Comparison of ENCODE assay signal across 26 mouse cellular contexts in the genomic region with DNA sequence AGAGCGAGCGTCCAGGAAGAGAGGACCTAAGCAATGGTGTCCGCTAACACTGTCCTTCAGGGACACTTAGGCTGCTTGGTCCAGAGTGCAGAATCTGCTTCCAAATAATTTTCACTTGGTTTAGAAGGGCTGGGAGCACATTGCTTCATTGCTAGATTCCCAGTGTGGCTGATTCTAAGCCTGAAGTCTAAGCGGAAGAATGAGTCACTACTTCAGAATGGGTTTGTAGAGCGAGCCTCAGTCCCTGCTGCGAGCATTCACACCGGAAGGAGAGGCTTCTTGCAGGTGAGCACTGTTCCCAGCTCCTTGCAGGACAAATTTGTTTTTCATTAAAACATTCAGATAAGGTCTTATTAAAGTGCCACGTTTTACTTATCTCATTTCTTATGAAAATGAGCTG.
"Had no signal": no experiment of that assay in that cellular context is flagged by ENCODE, and none has a peak within 500 bp of the region (broad histone marks: within the 10 kb centered on the region; RNA-seq: fewer than 3 reads in every experiment).

No protein-coding gene starts in this region.

- H3K9me3 ChIP-seq: heart, embryonic 10.5 days; heart, embryonic 12.5 days; hindbrain, embryonic 10.5 days; hindbrain, embryonic 12.5 days; intestine, embryonic 15.5 days; limb, embryonic 10.5 days; limb, embryonic 12.5 days; liver, embryonic 13.5 days; liver, embryonic 15.5 days had no signal

- H3K27ac ChIP-seq: heart, embryonic 10.5 days; hindbrain, embryonic 10.5 days; hindbrain, embryonic 12.5 days; intestine, embryonic 15.5 days; layer of hippocampus, adult 2 months; left cerebral cortex, adult 2 months; limb, embryonic 10.5 days; limb, embryonic 12.5 days; liver, embryonic 13.5 days; liver, embryonic 15.5 days had no signal

- H3K4me2 ChIP-seq: heart, embryonic 12.5 days; hindbrain, embryonic 12.5 days; intestine, embryonic 15.5 days; limb, embryonic 12.5 days; liver, embryonic 11.5 days; liver, embryonic 13.5 days; liver, embryonic 15.5 days had no signal

- ATAC-seq: hindbrain, embryonic 16.5 days; inflammation-experienced regulatory T-cells, adult 6 months; intestine, embryonic 15.5 days; intestine, postnatal 0 days had no signal

- H3K4me1 ChIP-seq: intestine, embryonic 15.5 days; liver, embryonic 13.5 days; liver, embryonic 15.5 days had no signal

- H3K36me3 ChIP-seq: heart, embryonic 10.5 days; heart, embryonic 12.5 days; hindbrain, embryonic 10.5 days; hindbrain, embryonic 12.5 days; intestine, embryonic 15.5 days; limb, embryonic 10.5 days; limb, embryonic 12.5 days; liver, embryonic 13.5 days; liver, embryonic 15.5 days had no signal

- H3K9ac ChIP-seq: heart, embryonic 12.5 days; hindbrain, embryonic 12.5 days; intestine, embryonic 15.5 days; limb, embryonic 12.5 days; liver, embryonic 13.5 days; liver, embryonic 15.5 days had no signal

- H3K4me3 ChIP-seq: heart, embryonic 10.5 days; heart, embryonic 12.5 days; hindbrain, embryonic 10.5 days; hindbrain, embryonic 12.5 days; intestine, embryonic 15.5 days; layer of hippocampus, adult 2 months; left cerebral cortex, adult 2 months; limb, embryonic 10.5 days; limb, embryonic 12.5 days; liver, embryonic 13.5 days; liver, embryonic 15.5 days had no signal

- DNase-seq: gastrocnemius, postnatal 10 days; gastrocnemius, postnatal 25 days; heart, adult 18-20 months; heart, postnatal 10 days; heart, postnatal 4 days; kidney, adult 18-20 months; kidney, adult 8-10 months; kidney, postnatal 10 days; kidney, postnatal 25 days; kidney, postnatal 4 days; liver; liver, embryonic 13.5 days had no signal
